Mouse (Mus musculus) left cerebral cortex, adult 11 months (tissue): ENCODE data around the gene Vwa8.

ENCODE experiments used
- DNase-seq: peaks from one replicate; pipeline ENCODE4 v3.0.0; 2022; ENCODE audit warnings: low spot score

The Vwa8 gene

GRCm38 (mm10) chr14:79183261-79183660, 334.4 kb downstream of the Vwa8 start:
- no peak for DNase-seq

- no peak for DNase-seq
Observed at GRCm38 (mm10) chr14:79184071-79184470, 335.2 kb downstream of the Vwa8 start.

- no peak for DNase-seq
Observed at GRCm38 (mm10) chr14:79185018-79185685, 336.3 kb downstream of the Vwa8 start.

GRCm38 (mm10) chr14:79186976-79187375, 338.1 kb downstream of the Vwa8 start:
- no peak for DNase-seq

GRCm38 (mm10) chr14:79196711-79197110, 347.9 kb downstream of the Vwa8 start:
- DNase-seq = no peak

- no peak for DNase-seq
Observed at GRCm38 (mm10) chr14:79198066-79198465, 349.2 kb downstream of the Vwa8 start.

- DNase-seq = no peak
Observed at GRCm38 (mm10) chr14:79200133-79200891, 351.5 kb downstream of the Vwa8 start.

GRCm38 (mm10) chr14:79200892-79201285, 352.0 kb downstream of the Vwa8 start:
- no peak for DNase-seq

GRCm38 (mm10) chr14:79202722-79203362, 354.0 kb downstream of the Vwa8 start:
- DNase-seq = no peak

- peak; percentile 37 for DNase-seq
Observed at GRCm38 (mm10) chr14:79203496-79204158, 354.8 kb downstream of the Vwa8 start.

GRCm38 (mm10) chr14:79204866-79205265, 356.0 kb downstream of the Vwa8 start:
- no peak for DNase-seq

- DNase-seq = peak; percentile 54
Observed at GRCm38 (mm10) chr14:79206210-79206609, 357.4 kb downstream of the Vwa8 start.

GRCm38 (mm10) chr14:79208468-79208867, 359.6 kb downstream of the Vwa8 start:
- DNase-seq = no peak

- DNase-seq = no peak
Observed at GRCm38 (mm10) chr14:79209813-79210212, 361.0 kb downstream of the Vwa8 start.

GRCm38 (mm10) chr14:79212380-79212991, 363.6 kb downstream of the Vwa8 start:
- DNase-seq = no peak

- DNase-seq = no peak
Observed at GRCm38 (mm10) chr14:79214129-79214528, 365.3 kb downstream of the Vwa8 start.

GRCm38 (mm10) chr14:79214660-79215249, 365.9 kb downstream of the Vwa8 start:
- DNase-seq = no peak

GRCm38 (mm10) chr14:79216366-79216765, 367.5 kb downstream of the Vwa8 start:
- no peak for DNase-seq

- no peak for DNase-seq
Observed at GRCm38 (mm10) chr14:79223431-79224036, 374.7 kb downstream of the Vwa8 start.

- DNase-seq = no peak
Observed at GRCm38 (mm10) chr14:79225458-79225857, 376.6 kb downstream of the Vwa8 start.

GRCm38 (mm10) chr14:79226056-79226455, 377.2 kb downstream of the Vwa8 start:
- no peak for DNase-seq
